Mouse (Mus musculus): ENCODE data around the gene Gas1. TPM values are rescaled to one million over a fixed set of nuclear protein-coding genes. Genes with fewer than 3 reads are reported as not detected.

Gas1 gene
- polyA plus RNA-seq, 1 experiment = 58.7 TPM

DNA sequence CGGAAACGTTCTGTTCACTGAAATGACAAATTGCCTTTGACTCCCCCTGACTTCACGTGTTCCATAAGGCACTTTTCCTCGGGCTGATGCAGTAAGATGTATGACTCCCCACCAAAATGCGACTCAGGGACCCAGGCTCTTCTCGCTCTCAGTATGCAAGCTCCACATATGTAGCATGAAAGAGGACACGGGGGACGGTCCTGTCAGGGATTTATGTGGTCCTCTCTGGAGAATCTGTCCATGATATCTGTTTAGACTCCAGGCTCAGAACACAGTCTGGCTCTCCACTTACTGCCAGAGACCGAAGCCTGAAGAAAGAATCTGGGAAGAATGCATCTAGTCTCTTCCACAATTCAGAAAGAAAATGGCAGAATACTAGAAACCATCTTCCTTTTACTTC is 47.6 kb downstream of the Gas1 start:
- 88% methylated on average over 9 of the region's 9 CpGs for WGBS

DNA sequence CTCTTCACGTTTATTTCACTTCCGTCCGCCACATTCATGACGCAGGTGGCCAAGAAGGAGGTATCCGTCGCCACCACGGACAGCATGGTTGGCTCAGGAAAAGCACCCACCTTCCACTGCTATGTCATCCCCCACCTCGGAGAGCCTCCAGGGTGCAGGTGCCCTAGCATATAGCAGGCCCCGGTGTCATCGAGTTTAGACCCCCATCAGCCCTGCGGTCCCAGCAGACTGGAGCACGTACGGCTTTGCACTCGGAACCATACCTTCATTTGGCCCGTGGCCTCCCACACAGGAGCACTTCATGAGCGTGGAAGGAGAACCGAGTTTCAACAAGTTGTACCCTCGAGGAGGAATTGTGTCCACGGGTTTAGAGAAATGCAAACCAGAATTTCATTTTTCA is 50.8 kb downstream of the Gas1 start:
- H3K36me3 ChIP-seq (ENCODE audit: control insufficient read depth, insufficient read depth, low read length) = no peaks in the 10 kb centered on the region
- WGBS = 65% methylated on average over 19 of the region's 19 CpGs
- no peak for TF ChIP-seq CTCF (IDR thresholded peaks at IDR 0.05; ENCODE audit: borderline replicate concordance, control insufficient read depth, extremely low read depth, insufficient read depth, low read length, poor library complexity)
- no peak for TF ChIP-seq POLR2A (IDR thresholded peaks at IDR 0.05; ENCODE audit: control insufficient read depth, extremely low read depth, insufficient read depth, low read length, poor library complexity)
- no peak overlapping the region for H3K4me3 ChIP-seq (ENCODE audit: control insufficient read depth, insufficient read depth, low read length)
- DNase-seq = no peak
- H3K27ac ChIP-seq (ENCODE audit: control insufficient read depth, insufficient read depth, low read length) = no peak overlapping the region
- no peaks in the 10 kb centered on the region for H3K4me1 ChIP-seq (replicated peaks; ENCODE audit: control insufficient read depth, insufficient read depth, low read length)
- no peaks in the 10 kb centered on the region for H3K27me3 ChIP-seq (ENCODE audit: control insufficient read depth, insufficient read depth, low read length)

More for the DNA sequence above, 47.6 kb downstream of the Gas1 start:
- DNase-seq = no peak
- Histone ChIP-seq H3K4me1 (replicated peaks; ENCODE audit: control insufficient read depth, insufficient read depth, low read length) (no peaks in the 10 kb centered on the region), H3K27ac (ENCODE audit: control insufficient read depth, insufficient read depth, low read length) (no peak overlapping the region), H3K36me3 (ENCODE audit: control insufficient read depth, insufficient read depth, low read length) (no peaks in the 10 kb centered on the region), H3K27me3 (ENCODE audit: control insufficient read depth, insufficient read depth, low read length) (no peaks in the 10 kb centered on the region), H3K4me3 (ENCODE audit: control insufficient read depth, insufficient read depth, low read length) (no peak overlapping the region)
- TF ChIP-seq POLR2A (IDR thresholded peaks at IDR 0.05; ENCODE audit: control insufficient read depth, extremely low read depth, insufficient read depth, low read length, poor library complexity) (no peak), CTCF (IDR thresholded peaks at IDR 0.05; ENCODE audit: borderline replicate concordance, control insufficient read depth, extremely low read depth, insufficient read depth, low read length, poor library complexity) (no peak)

DNA sequence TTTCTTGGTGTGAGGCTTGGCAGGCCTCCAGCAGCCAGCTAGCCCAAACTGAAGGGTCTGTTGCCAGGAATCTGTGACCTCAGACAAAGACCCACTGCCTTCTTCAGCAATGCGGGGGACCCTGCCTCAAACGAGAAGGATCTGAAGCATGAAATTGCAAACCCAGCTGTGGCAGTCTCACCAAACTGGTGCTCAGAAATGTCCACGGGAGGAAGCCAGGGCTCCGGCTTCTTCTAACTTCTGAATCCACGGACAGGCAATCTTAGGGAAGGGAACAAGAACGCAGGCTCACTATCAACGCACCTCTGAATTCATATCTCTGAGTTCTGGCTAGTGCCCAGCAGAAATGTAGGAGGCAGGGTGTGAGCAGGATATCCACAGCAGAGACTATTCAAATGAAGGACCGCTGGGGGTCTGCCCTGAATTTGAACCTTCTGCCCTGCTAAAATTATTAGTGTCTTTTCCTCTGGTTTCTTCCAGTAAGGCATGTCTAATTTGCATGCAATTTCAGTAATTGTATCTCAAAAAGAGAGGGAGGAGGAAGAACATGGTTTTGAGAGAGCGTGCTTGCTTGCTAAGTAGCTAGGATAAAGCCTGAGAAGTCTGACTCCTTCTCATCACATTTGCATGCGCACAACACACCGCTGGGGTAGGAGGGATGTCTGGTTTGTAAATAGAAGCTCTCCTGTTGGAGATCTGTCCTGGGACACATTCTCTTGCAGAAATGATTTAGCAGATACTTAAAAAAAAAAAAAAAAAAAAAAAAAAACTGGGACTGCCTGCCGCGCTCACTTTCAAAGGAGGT is 51.5 kb downstream of the Gas1 start:
- no peaks in the 10 kb centered on the region for H3K4me1 ChIP-seq (replicated peaks; ENCODE audit: control insufficient read depth, insufficient read depth, low read length)
- no peak for DNase-seq
- H3K36me3 ChIP-seq (ENCODE audit: control insufficient read depth, insufficient read depth, low read length) = no peaks in the 10 kb centered on the region
- H3K27ac ChIP-seq (ENCODE audit: control insufficient read depth, insufficient read depth, low read length) = no peak overlapping the region
- no peak for TF ChIP-seq POLR2A (IDR thresholded peaks at IDR 0.05; ENCODE audit: control insufficient read depth, extremely low read depth, insufficient read depth, low read length, poor library complexity)
- no peak for TF ChIP-seq CTCF (IDR thresholded peaks at IDR 0.05; ENCODE audit: borderline replicate concordance, control insufficient read depth, extremely low read depth, insufficient read depth, low read length, poor library complexity)
- 64% methylated on average over 13 of the region's 13 CpGs for WGBS
- H3K4me3 ChIP-seq (ENCODE audit: control insufficient read depth, insufficient read depth, low read length) = no peak overlapping the region
- H3K27me3 ChIP-seq (ENCODE audit: control insufficient read depth, insufficient read depth, low read length) = no peaks in the 10 kb centered on the region

DNA sequence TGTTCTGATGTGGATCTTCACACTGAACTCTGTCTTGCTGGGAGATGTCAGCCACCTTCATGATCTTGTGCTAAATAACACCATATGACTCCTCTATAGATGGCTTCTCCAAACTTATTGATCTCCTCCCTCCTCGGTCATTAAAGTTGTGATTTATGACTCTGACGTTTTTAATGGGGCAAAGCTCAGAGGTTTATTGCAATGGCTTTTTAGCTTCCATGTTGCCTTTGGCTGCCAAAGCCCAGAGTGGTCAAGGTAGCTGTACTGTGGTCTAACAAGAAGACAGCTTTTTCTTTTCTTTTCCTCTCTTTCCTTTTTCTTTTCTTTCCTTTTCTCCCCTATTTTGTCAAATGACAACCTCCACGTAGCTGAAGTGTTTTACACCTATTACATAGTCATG is 52.1 kb downstream of the Gas1 start:
- no peak for TF ChIP-seq POLR2A (IDR thresholded peaks at IDR 0.05; ENCODE audit: control insufficient read depth, extremely low read depth, insufficient read depth, low read length, poor library complexity)
- TF ChIP-seq CTCF (IDR thresholded peaks at IDR 0.05; ENCODE audit: borderline replicate concordance, control insufficient read depth, extremely low read depth, insufficient read depth, low read length, poor library complexity) = no peak
- no peak for DNase-seq
- no peaks in the 10 kb centered on the region for H3K27me3 ChIP-seq (ENCODE audit: control insufficient read depth, insufficient read depth, low read length)
- 53% methylated on average over 3 of the region's 3 CpGs for WGBS
- H3K36me3 ChIP-seq (ENCODE audit: control insufficient read depth, insufficient read depth, low read length) = no peaks in the 10 kb centered on the region
- H3K4me1 ChIP-seq (replicated peaks; ENCODE audit: control insufficient read depth, insufficient read depth, low read length) = no peaks in the 10 kb centered on the region
- H3K4me3 ChIP-seq (ENCODE audit: control insufficient read depth, insufficient read depth, low read length) = no peak overlapping the region
- H3K27ac ChIP-seq (ENCODE audit: control insufficient read depth, insufficient read depth, low read length) = no peak overlapping the region

- TF ChIP-seq CTCF (IDR thresholded peaks at IDR 0.05; ENCODE audit: borderline replicate concordance, control insufficient read depth, extremely low read depth, insufficient read depth, low read length, poor library complexity) (no peak), POLR2A (IDR thresholded peaks at IDR 0.05; ENCODE audit: control insufficient read depth, extremely low read depth, insufficient read depth, low read length, poor library complexity) (no peak)
- 86% methylated on average over 7 of the region's 7 CpGs for WGBS
- H3K4me3 ChIP-seq (ENCODE audit: control insufficient read depth, insufficient read depth, low read length) = no peak overlapping the region
Measured at GRCm38 (mm10) chr13:60124456-60124855, 52.7 kb downstream of the Gas1 start.

More at GRCm38 (mm10) chr13:60124456-60124855, 52.7 kb downstream of the Gas1 start:
- H3K4me1 ChIP-seq (replicated peaks; ENCODE audit: control insufficient read depth, insufficient read depth, low read length) = no peaks in the 10 kb centered on the region
- no peak overlapping the region for H3K27ac ChIP-seq (ENCODE audit: control insufficient read depth, insufficient read depth, low read length)
- H3K36me3 ChIP-seq (ENCODE audit: control insufficient read depth, insufficient read depth, low read length) = no peaks in the 10 kb centered on the region
- no peak for DNase-seq
- H3K27me3 ChIP-seq (ENCODE audit: control insufficient read depth, insufficient read depth, low read length) = no peaks in the 10 kb centered on the region
